Mouse (Mus musculus) testis, postnatal 14 days (tissue): ENCODE measurements around the gene Olfr960.

Experiments used
- DNase-seq: peaks from one replicate; pipeline ENCODE4 v3.0.0; 2021; ENCODE audit warnings: low spot score

Gene Olfr960

GRCm38 (mm10) chr9:39621073-39621472 lies at the start of gene Olfr960:
Gene Olfr960, plus strand, starts transcription at chr9:39621373.
- DNase-seq, result no peak

DNA sequence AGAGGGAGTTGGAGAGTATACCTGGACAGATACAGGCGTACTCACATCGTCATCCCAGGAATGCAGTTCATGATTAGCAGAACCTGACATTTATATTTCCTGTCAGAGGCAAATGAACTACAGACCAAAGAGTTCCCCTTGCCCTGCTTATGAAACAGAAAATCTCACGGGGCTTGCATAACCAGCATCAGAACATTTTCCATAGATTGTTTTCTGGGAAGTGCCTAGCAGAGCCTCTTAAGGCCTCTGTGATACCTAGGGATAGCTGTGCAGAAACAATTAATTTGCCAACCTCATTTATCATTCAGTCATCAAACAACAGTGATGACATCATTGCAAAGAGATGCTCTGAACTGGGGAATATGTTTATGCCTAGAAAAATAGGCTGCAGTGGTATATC lies 45.7 kb upstream of the Olfr960 start, which contains the start of gene Olfr959:
Gene Olfr959, minus strand, starts transcription at position 101 of the 400 bp plus-strand sequence.
- DNase-seq, result no peak

GRCm38 (mm10) chr9:39577050-39577449 lies 44.1 kb upstream of the Olfr960 start:
- no peak for DNase-seq

- no peak for DNase-seq
Measured at GRCm38 (mm10) chr9:39602536-39603332, 18.4 kb upstream of the Olfr960 start.

GRCm38 (mm10) chr9:39603333-39603845 lies 17.8 kb upstream of the Olfr960 start:
- no peak for DNase-seq

DNA sequence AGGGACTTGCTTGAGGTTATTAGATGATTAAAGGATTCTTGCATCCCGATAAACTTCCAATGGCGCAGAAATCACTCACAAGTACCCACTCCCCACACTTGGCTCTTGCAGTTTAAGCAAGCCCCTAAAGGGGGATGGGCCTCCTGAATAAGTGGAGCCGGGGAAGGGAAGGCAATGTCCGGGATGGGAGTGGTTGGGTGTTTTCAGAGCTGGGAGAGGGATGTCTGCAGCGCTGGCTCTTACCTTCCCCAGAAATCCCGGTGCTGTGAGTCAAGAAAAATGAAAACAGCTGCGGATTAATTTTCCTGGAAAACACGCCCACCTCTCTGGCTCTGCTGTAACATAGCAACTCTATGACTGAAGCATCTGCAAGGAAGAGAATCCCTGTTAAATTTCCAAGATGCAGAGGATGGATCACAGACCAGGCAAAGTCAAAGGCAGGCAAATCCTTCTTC lies 17.1 kb upstream of the Olfr960 start, which contains the start of gene AW551984:
Gene AW551984, minus strand, starts transcription at position 405 of the 455 bp plus-strand sequence.
- no peak for DNase-seq

DNA sequence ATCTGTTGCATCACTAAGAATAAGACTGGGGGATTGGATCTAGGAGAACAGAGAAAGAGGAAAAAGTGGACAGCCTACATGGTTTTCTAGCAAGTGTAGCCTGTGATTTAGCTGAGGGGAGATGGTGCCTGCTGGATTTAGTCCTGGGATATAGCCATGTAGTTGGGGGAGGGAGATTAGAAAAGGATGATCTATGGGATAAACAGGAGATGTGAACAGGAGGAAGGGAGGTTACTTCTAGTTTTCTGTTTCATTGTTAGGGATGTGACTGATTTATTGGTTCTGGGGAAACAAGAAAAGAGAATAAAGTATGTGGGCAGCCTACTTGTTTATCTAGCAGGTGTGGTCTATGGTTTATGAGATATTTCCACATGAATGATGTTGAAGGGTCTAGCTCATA lies 12.7 kb upstream of the Olfr960 start:
- DNase-seq, result no peak

DNA sequence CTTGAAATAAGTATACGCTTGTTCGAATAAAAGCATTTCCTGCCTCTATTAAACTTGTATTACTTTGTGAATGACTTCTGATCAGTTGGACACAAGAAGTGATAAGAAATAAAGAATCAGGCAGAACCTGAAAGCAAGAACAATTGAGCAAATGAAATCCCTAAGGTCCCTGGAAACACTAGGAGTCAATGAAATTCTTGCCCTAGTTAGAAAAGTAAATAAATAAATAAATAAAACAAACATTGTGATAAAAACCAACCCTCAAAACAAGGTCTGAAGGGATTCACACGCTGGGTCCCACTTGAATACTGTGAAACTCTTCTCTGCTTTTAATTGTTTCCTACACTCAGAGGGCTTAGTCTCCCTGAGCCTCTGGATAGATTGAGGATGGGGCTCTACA lies 10.8 kb upstream of the Olfr960 start, which contains the start of gene Olfr148:
Gene Olfr148, plus strand, starts transcription at position 301 of the 400 bp plus-strand sequence.
- no peak for DNase-seq

- no peak for DNase-seq
Measured at GRCm38 (mm10) chr9:39611953-39612352, 9.2 kb upstream of the Olfr960 start.

- DNase-seq, result no peak
Measured at GRCm38 (mm10) chr9:39623783-39624182, 2.6 kb downstream of the Olfr960 start.

DNA sequence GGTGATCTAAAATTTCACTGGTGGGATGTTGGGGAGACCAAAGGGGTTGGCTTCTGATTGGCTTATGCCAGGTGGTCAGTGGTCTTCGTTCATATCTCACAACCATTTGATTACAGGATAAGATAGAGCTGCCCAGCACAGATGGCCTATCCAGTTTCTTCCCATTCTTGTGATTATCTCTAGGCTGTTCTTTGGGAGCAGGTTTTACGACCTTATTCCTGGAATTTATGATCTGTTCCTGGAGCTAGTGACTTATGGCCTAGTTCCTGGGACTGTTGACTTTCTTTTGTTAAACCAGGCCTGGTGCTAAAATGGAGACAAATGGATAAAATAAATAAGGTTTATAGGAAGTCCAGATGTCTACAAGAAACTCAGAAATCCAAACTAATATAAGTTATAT lies 3.5 kb downstream of the Olfr960 start:
- DNase-seq, result no peak

DNA sequence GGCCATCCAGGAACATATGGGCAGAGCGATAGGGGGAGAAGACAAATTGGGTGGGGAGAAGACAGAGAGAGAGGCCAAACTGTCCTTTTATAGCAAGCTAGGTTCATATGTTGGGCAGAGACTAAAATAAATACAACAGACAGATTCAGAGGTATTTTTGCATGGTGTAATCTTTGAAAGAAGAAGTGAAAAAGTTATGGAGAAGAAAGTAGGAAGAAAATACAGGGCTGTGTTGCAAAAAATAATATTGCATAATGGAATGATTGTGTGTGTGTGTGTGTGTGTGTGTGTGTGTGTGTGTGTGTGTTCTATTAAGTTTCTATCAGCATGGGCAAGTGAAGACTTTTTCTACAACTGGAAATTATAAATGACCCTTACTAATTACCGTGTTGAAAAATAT lies 7.9 kb downstream of the Olfr960 start:
- no peak for DNase-seq

DNA sequence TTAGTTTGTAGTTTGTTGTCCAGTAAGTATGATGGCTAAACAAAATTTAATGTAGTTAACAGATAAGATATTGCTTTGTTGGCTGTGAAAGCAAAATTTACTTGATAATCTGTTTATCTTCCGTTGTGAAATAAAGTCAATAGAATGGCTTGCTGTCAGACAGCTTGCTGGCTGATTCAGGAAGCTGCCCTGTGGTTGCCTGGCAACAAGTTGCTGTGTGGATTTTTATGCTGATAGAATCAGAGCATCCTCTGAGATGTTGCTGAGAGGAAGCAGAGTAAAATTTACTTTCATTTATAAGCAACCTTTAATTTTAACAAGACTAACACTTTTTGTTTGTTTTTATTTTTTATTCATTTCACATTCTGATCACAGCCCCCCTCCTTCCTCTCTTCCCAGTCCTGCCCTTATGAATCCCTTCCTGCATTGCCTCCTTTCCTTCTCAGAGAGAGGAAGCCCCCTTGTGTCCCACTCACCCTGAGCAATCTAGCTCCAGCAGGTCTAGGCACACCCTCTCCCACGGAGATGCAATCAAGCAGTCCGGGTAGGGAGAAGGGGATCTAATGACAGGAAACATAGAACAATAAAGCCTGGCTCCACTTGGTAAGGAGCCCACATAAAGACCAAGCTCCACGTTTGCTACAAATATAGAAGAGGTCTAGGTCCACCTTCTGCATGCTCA lies 12.9 kb downstream of the Olfr960 start:
- DNase-seq, result no peak

DNA sequence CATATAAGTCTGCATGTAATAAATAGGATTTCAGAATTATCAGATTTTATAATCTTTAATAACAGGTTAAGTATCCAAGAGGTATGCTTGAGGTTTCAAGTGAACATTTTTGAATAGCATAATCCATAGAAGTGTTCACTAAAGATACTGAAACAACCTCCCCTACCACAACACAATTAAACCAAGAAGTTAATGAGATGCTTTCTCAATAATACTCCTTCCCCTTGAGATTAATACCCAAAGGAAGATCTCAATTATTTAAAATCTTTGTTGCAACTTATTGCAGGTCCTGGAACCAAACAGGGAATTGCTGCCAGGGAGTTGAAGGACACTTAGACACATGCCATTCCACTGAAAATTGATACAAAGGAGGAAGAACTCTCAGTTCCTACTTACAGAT lies 23.6 kb downstream of the Olfr960 start, which contains the start of gene Olfr961:
Gene Olfr961, plus strand, starts transcription at position 301 of the 400 bp plus-strand sequence.
- no peak for DNase-seq

DNA sequence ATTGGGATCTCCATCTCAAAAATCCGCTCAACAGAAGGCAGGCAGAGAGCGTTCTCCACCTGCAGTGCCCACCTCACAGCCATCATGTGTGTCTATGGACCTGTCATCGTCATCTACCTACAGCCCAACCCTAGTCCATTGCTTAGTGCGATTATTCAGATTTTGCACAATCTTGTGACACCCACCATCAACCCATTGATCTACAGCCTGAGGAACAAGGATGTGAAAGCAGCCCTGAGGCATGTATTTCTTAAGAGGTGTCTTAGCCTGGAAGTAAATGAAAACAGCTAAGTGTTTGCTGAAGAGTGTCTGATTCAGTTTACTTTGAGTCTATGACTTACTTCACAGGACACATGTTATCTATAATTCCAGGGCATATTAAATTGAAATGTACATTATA lies 26.2 kb downstream of the Olfr960 start:
- DNase-seq, result no peak

- no peak for DNase-seq
Measured at GRCm38 (mm10) chr9:39654756-39655396, 33.7 kb downstream of the Olfr960 start.

- no peak for DNase-seq
Measured at GRCm38 (mm10) chr9:39666905-39667304, 45.7 kb downstream of the Olfr960 start, which contains the start of gene Olfr963. Gene Olfr963, plus strand, starts transcription at chr9:39667205.

- no peak for DNase-seq
Measured at GRCm38 (mm10) chr9:39669723-39670122, 48.5 kb downstream of the Olfr960 start.
